Mouse (Mus musculus) right cerebral cortex, postnatal 25 days (tissue): Measurements from ENCODE around the gene Psip1.
A peak's percentile ranks its signal among the peaks of the same experiment; 100 is the strongest.
"Not testable (repeated sequence)": the region's sequence is repeated elsewhere in the genome, so short reads cannot be mapped to it uniquely, and the experiment has no call there.

Source experiments
- DNase-seq: peaks from one replicate; pipeline ENCODE4 v3.0.0; 2022

Gene Psip1

DNA sequence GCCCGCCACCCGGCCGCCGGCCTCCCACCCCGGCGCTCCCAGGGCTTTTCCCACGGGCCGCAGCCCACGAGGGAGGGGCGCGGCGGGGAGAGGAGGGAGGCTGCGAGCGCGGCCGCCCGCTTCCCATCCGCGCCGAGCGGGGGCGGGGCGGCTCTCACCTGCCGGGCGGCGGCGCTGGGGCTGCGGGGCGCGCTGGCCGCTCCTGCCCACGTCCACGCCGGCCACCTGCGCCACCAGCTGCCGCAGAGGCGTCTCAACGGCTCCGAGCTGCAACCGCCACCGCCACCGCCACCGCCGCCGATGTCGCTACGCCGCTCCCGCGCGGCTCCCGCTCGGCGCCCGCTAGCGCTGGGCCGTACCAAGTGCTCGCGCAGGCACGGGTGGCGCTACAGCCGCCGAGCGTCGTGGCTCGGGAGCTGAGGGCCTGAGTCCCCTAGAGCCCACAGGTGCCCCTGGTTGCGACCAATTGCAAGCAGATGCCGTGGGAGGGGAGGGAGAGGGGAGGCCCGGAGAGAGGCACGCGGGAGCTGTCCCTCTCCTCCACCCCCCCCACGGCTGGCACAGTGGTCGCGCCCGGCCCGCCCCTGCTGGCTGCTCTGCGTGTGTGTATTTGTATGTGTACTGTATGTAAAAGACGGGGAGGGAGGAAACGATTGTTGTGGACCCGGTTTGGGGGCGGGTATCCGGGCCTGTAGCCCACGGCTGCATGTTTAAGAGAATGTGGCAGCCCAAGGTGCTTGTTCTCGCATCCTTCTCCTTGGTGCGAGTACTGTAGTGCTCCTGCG lies at the start of gene Psip1:
Gene Psip1, minus strand, starts transcription at position 343 of the 785 bp plus-strand sequence.
- peak; percentile 87 for DNase-seq

DNA sequence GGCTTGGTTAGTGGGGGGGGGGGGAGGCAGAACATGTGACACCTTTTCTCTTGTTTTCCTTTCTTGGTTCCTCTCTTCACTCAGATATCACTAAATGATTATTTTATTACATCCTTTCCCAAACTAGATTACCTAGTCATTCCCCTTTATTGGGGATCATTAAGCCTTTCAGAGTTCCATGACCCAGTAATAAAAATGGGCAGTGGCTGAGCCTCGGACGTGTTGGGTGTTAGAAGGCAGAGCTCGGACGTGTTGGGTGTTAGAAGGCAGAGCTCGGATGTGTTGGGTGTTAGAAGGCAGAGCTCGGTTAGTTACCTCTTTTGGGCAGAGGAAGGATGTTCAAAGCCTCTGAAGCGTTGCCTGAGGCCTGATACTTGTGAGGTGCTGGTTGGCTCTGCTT lies 47.8 kb upstream of the Psip1 start:
- no peak for DNase-seq

- DNase-seq, result no peak
Observed at GRCm38 (mm10) chr4:83533168-83533911, 47.1 kb upstream of the Psip1 start.

GRCm38 (mm10) chr4:83530060-83530459 lies 43.8 kb upstream of the Psip1 start:
- DNase-seq, result not testable (repeated sequence)

- no peak for DNase-seq
Observed at GRCm38 (mm10) chr4:83527921-83528320, 41.7 kb upstream of the Psip1 start.

DNA sequence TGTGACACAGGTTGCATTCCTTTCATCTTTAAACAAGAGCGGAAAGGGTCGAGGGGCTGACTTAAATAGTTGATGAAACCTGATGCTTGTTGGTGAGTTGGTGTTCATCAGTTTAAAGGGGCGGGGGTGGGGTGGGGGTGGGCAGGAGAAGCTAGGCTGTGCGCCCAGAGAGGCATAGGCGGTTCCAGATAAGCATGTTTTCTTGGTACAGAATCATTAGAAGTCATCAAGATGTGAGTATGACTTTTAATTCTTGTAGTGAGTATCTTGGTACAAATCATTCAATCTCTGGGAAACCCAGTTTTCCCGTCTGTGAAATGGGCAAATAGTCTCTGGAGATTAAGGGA lies 40.7 kb upstream of the Psip1 start:
- no peak for DNase-seq

- DNase-seq, result no peak
Observed at GRCm38 (mm10) chr4:83526270-83526987, 40.2 kb upstream of the Psip1 start.

- DNase-seq, result no peak
Observed at GRCm38 (mm10) chr4:83525690-83526055, 39.4 kb upstream of the Psip1 start.

GRCm38 (mm10) chr4:83524843-83525689 lies 38.8 kb upstream of the Psip1 start, which contains the start of gene Ccdc171:
Gene Ccdc171, plus strand, starts transcription at chr4:83525545.
- DNase-seq, result peak; percentile 93

DNA sequence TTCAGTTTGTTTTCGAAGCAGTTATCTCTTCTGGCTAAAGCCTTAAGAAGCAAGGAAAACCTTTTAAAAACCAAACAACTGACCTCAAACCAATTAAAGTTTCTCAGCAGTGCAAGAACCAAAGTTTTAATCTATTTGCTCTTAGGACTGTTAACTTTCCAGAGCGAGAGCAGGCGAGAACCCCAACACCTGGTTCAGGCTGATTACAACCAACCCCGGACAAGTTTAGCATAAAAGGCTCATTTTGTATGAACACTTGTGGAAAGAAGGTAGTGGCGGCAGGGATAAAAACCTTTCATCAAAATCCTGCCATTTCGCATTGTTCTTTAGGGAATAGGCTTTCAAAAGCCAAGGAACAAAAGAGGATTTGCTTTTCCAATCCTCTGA lies 38.2 kb upstream of the Psip1 start:
- no peak for DNase-seq

DNA sequence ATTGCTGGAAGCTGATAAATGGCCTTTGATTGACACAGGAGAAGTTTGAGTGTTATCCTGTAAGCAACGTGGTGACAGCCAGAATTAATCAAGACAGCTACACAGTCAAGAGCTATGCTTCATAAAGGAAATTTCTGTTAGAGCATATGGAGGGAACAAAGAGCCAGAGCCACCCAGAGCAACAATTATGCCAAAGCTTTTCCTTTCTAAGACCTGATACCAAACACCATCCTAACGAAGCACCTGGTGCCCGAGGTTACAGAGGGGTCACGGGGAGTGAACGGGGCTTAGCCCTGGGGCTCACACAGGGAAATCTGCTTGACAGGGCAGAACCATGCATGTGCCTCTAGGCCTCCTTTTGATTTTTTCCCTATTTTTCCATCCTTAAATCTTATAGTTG lies 35.8 kb upstream of the Psip1 start:
- no peak for DNase-seq

- DNase-seq, result no peak
Observed at GRCm38 (mm10) chr4:83520308-83520707, 34.0 kb upstream of the Psip1 start.

- DNase-seq, result no peak
Observed at GRCm38 (mm10) chr4:83519807-83520206, 33.5 kb upstream of the Psip1 start.

GRCm38 (mm10) chr4:83519148-83519547 lies 32.9 kb upstream of the Psip1 start:
- no peak for DNase-seq

- not testable (repeated sequence) for DNase-seq
Observed at GRCm38 (mm10) chr4:83516144-83516543, 29.9 kb upstream of the Psip1 start.

DNA sequence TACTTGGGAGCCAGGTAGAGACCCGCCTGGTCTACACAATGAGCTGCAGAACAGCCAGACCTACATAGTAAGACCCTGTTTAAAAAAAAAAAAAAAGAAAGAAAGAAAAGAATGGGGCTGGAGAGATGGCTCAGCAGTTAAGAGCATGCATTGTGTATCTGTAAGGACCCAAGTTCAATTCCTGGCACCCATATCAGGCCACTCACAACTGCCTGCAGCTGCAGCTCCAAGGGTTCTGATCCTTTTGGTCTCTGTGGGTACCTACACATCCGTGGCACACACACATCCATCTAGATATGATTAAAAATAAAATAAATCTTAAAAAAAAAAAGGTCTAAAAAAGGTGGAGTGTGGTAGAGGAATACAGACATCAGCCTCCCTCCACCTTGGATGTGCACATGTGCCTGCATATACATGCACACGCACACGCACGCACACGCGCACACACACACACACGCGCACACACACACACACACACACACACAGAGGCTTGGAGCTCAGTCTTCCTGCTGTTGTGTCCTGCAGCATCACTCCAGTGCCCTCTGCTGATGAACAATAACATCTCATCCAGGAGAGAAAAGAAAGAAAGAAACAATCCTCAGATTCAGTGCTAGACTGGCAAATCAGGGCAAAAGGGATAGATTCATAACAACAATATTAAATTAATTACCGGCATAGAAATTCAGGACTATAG lies 28.9 kb upstream of the Psip1 start:
- no peak for DNase-seq

- no peak for DNase-seq
Observed at GRCm38 (mm10) chr4:83514183-83514582, 27.9 kb upstream of the Psip1 start.

GRCm38 (mm10) chr4:83512644-83513043 lies 26.4 kb upstream of the Psip1 start:
- DNase-seq, result no peak

GRCm38 (mm10) chr4:83512217-83512616 lies 26.0 kb upstream of the Psip1 start:
- no peak for DNase-seq

DNA sequence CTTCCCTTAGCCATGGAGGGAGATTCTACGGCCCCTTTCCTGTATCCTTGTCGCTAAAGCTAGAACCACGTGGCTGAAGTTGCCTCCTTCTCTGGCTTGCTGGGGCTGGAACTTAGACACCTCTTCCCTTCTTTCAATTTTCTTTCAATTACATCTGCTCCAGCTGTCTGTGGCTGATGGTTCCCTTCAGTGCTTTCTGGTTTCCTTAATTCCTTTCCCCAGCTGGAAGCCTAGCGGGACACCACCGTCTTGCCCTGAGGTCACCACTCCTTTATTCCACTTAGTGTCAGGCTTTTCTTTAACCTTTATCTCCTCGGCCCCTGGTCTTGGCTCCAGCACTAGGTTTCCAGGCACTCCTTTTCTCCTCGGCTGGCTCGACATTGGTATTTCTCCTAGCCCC lies 24.8 kb upstream of the Psip1 start:
- no peak for DNase-seq

GRCm38 (mm10) chr4:83509600-83509999 lies 23.3 kb upstream of the Psip1 start:
- no peak for DNase-seq

- DNase-seq, result no peak
Observed at GRCm38 (mm10) chr4:83501037-83501430, 14.8 kb upstream of the Psip1 start.
